Mouse (Mus musculus) kidney, adult 2 months (tissue): Measurements from ENCODE around the gene Lrrc15. TPM values are rescaled to one million over a fixed set of nuclear protein-coding genes. Genes with fewer than 3 reads are reported as not detected.

Source experiments
- DNase-seq: peaks from one replicate; pipeline ENCODE4 v3.0.0; 2021
- H3K27ac ChIP-seq: fragments of 200-500 bp; 2 replicates; pipeline ENCODE4 v1.5.1; 2012; ENCODE audit warnings: low read depth, low read length, control low read depth, inconsistent platforms; ENCODE audit not compliant: insufficient read depth
- H3K27me3 ChIP-seq: fragments of 200-500 bp; replicated peaks from 2 replicates; pipeline ENCODE4 v1.6.1; 2012; ENCODE audit warnings: mild to moderate bottlenecking, moderate library complexity, low read length, inconsistent platforms; ENCODE audit not compliant: control insufficient read depth, insufficient read depth
- H3K36me3 ChIP-seq: fragments of 200-500 bp; 2 replicates; pipeline ENCODE4 v1.6.1; 2012; ENCODE audit warnings: mild to moderate bottlenecking, moderate library complexity, low read length, inconsistent platforms; ENCODE audit not compliant: control insufficient read depth, insufficient read depth
- H3K4me1 ChIP-seq: fragments of 200-500 bp; 2 replicates; pipeline ENCODE4 v1.6.1; 2011; ENCODE audit warnings: low read length; ENCODE audit not compliant: control insufficient read depth, insufficient read depth
- H3K4me3 ChIP-seq: fragments of 200-500 bp; 2 replicates; pipeline ENCODE4 v1.5.1; 2011; ENCODE audit warnings: mild to moderate bottlenecking, low read depth, low read length, control low read depth; ENCODE audit not compliant: insufficient read depth
- CTCF ChIP-seq: fragments of 200-500 bp; conservative IDR thresholded peaks from 2 replicates; pipeline ENCODE4 v1.5.1; 2011; ENCODE audit warnings: low read depth, mild to moderate bottlenecking, control low read depth, low read length, moderate library complexity, mixed read lengths; ENCODE audit not compliant: insufficient read depth, insufficient read length
- POLR2A ChIP-seq: fragments of 200-500 bp; IDR thresholded peaks from one replicate; pipeline ENCODE4 v1.6.1; 2011; ENCODE audit warnings: low read depth, low read length, control low read depth
- WGBS: fragments of 180-500 bp; shearing (Covaris S2); methylation state at CpG from one replicate; pipeline ENCODE4 v1.1.7; 2018; 5-methylcytosine and 5-hydroxymethylcytosine counted together
- polyA plus RNA-seq: library from polyadenylated mRNA; depleted of rRNA; stranded (reverse); fragments of >200 nt; gene quantifications from 2 replicates; pipeline ENCODE4 v1.2.3, GENCODE M21; 2012

The Lrrc15 gene
- polyA plus RNA-seq, 1 experiment = not detected

DNA sequence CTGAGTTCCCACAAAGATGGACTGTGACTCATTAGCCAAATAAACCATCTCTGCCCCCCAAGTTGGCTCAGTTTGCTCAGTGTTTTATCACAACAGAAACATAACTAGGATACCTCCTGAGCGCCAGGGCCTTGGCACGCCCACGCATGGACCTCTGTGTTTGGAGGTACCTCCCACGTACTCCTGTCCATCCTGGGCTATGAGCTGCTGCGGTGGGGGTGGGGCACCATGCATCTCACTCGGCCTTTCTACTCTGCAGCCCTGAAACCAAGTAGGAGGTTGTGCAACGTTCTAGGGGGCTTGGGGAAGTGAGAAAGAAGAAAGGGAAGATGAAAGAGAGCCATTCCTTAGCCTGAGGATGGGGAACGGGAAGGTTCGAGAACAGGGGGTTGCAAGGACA is 25.3 kb downstream of the Lrrc15 start:
- Histone ChIP-seq H3K4me1 (no peaks in the 10 kb centered on the region), H3K27me3 (no peaks in the 10 kb centered on the region), H3K27ac (no peak overlapping the region), H3K4me3 (no peak overlapping the region), H3K36me3 (no peaks in the 10 kb centered on the region)
- WGBS = 59% methylated on average over 9 of the region's 9 CpGs
- TF ChIP-seq POLR2A (no peak), CTCF (no peak)
- no peak for DNase-seq

DNA sequence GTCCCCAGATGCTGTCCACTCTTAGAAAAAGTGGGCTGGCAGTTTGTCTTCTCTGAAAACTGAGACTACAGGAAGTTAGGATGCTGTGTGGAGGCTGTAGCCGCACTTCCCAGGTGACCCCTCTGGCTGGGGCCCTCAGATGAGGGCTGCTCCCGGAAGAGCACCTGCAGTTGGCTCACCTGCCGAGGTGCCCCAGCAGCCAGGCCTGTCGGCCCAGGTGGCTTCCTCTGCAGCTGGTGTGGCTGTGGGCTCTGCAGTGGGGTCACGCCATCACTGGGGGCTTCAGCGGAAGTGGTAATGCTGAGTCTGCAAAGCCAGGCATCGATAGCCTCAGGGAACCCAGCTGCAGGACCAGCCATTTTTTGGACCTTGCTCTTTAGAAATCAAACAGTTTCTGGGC is 28.0 kb downstream of the Lrrc15 start:
- no peak overlapping the region for H3K27ac ChIP-seq
- 68% methylated on average over 7 of the region's 7 CpGs for whole genome bisulfite sequencing
- H3K4me1 ChIP-seq = no peaks in the 10 kb centered on the region
- no peak for TF ChIP-seq CTCF
- TF ChIP-seq POLR2A = no peak
- no peaks in the 10 kb centered on the region for H3K27me3 ChIP-seq
- no peak for DNase-seq
- H3K36me3 ChIP-seq = no peaks in the 10 kb centered on the region
- H3K4me3 ChIP-seq = no peak overlapping the region

DNA sequence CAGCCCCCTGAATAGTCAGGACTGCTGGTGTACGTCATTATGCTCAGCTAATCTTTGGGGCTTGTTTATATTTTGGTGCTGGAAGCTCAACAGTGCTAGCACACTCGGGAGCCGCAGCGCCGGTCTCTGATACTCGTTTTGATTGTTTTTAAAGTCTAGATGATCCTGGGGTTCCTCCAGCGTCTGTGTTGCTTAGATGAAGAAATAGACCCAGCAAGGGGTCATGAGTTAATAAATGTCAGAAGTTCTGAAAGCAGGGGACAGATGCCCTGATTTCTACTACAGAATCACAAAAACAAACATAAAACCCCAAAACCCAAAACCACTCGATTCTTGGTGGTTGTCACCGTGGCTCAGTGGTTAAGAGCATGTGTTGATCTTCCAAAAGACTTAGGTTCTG is 29.2 kb downstream of the Lrrc15 start:
- Histone ChIP-seq H3K27me3 (no peaks in the 10 kb centered on the region), H3K36me3 (no peaks in the 10 kb centered on the region), H3K27ac (no peak overlapping the region), H3K4me3 (no peak overlapping the region), H3K4me1 (no peaks in the 10 kb centered on the region)
- WGBS = 70% methylated on average over 9 of the region's 9 CpGs
- peak; percentile 19 for DNase-seq
- TF ChIP-seq CTCF (no peak), POLR2A (no peak)

DNA sequence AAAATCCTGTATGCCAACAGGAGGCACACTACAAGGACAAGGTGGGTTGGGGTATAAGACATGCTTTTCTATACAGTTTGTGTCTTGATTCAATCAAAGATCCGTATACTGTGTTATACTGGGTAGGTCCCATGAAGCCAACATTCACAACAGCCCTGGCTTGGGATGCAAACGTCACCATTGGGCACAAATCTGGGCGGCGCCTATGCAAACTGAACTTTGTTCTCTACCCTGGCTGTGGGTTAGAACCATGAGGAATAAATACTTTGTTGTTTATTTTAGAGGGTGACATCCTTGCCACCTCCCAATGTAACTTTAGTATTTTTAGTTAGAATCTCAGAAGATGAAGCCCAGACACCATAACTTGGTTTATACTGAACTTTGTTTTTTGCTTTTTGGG is 29.7 kb downstream of the Lrrc15 start:
- H3K27ac ChIP-seq = no peak overlapping the region
- WGBS = 73% methylated on average over 4 of the region's 4 CpGs
- H3K4me1 ChIP-seq = no peaks in the 10 kb centered on the region
- H3K4me3 ChIP-seq = no peak overlapping the region
- TF ChIP-seq CTCF (no peak), POLR2A (no peak)
- H3K27me3 ChIP-seq = no peaks in the 10 kb centered on the region
- DNase-seq = peak; percentile 47
- no peaks in the 10 kb centered on the region for H3K36me3 ChIP-seq

DNA sequence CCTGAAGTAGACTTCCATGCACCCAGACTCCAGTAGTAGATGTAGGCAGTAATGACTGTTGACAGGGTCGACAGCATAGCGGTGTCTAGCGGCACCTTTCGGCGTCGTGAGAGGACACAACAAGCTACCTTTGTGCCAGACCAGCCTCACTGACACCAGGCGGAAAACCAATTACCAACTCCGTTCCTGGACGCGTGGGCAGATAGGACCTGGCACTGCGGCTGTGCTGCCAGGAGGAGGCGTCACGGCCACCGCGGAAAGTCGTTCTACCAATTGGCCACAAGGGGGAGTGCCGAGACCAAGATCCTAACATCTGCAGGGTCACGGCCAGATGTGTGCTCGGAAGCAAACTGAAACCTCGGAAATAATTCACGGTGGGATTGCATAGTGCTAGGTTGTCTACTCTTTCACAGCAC is 31.0 kb downstream of the Lrrc15 start:
- H3K27me3 ChIP-seq = no peaks in the 10 kb centered on the region
- no peaks in the 10 kb centered on the region for H3K4me1 ChIP-seq
- 2% methylated on average over 21 of the region's 21 CpGs for WGBS
- peak; percentile 86 for DNase-seq
- H3K4me3 ChIP-seq = no peak overlapping the region
- no peaks in the 10 kb centered on the region for H3K36me3 ChIP-seq
- TF ChIP-seq CTCF (peak; percentile 98), POLR2A (no peak)
- no peak overlapping the region for H3K27ac ChIP-seq

DNA sequence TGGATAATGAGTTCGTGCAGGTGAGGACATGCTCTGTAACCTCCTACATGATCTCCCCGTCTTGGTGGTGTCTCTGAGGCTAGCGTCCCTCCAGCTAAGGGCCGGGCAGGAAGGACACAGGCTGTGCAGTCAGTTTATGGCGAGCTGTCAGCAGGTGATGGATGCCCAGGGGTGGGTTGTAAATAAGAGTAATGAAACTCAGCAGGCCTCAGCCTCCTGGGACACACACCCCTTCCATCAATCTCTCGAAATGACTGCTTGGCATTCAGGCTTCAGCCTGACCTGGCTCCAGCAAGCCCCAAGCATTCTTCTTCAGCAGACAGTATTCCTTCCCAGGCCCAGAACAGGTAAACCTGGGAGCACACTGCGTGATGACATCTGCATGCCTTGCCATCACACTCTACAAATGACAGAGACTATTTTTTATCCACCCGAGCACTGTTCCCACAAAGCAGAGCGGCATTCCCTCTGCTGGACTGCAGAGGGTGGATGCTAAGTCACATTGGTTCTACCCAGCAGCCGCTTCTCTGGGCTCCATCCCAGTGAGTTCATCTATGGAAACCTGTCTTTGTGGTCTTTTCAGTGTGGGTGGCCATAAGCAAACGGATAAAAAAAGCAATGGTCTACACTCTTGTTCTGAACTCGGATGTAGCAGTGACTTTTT is 38.9 kb downstream of the Lrrc15 start:
- H3K4me3 ChIP-seq = no peak overlapping the region
- H3K27ac ChIP-seq = no peak overlapping the region
- H3K4me1 ChIP-seq = 0 out of 2 replicates have a peak, but pooled peaks cover 1% of the 10 kb centered on the region
- H3K36me3 ChIP-seq = no peaks in the 10 kb centered on the region
- no peaks in the 10 kb centered on the region for H3K27me3 ChIP-seq
- TF ChIP-seq CTCF = no peak
- TF ChIP-seq POLR2A = no peak
- no peak for DNase-seq
- 61% methylated on average over 12 of the region's 12 CpGs for WGBS

DNA sequence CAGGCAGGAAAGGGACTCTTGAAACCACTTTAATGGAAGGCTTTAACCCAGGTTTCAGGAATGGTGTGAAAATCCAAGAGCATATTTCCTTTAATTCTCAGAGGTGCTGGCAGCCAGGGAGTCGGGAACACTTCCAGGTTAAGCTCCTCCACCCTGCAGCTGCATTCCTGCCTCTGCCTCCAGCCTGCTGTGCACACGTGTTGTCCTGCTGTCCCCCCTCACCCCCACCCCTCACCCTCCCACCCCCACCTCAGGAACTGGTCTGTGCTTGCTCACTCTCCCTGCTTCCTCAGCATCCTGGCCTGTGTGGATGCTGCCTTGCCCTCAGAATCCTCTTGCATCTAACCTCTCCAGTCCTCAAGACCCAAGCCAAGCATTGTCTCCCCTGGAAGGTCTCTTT is 41.4 kb downstream of the Lrrc15 start:
- Histone ChIP-seq H3K4me1 (peaks cover 5% of the 10 kb centered on the region; the same call in 1 of the 2 replicates), H3K27ac (no peak overlapping the region), H3K4me3 (no peak overlapping the region), H3K36me3 (no peaks in the 10 kb centered on the region), H3K27me3 (no peaks in the 10 kb centered on the region)
- DNase-seq = no peak
- TF ChIP-seq CTCF = no peak
- no peak for TF ChIP-seq POLR2A
- WGBS = 40% methylated on average over 2 of the region's 2 CpGs
